9 mouse cellular contexts compared by ENCODE assay signal in the genomic region with DNA sequence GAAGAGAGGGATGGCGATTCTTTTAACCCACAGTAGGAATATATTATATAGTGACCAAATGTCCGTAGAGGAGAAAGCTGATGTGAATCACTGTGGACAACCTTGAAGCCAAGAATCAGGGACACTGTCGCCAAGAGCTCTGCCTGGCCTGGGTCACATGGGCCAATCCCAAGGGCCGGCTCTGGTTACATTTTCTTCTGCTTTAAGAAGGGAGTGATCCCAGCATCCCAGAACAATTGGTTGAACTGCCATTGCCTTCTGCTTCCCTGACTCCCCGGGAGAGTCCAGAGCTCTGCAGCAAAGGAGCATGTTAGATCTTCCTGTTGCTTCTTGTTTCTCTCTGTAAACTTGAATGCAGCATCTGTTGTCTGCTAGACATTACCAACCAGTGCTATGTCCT.
A peak's percentile ranks its signal among the peaks of the same experiment; 100 is the strongest.
DNase-seq lines count a peak whose midpoint lies in the region; ATAC-seq and TF ChIP-seq lines count a peak whose summit lies in the region.
"Had no signal": no experiment of that assay in that cellular context is flagged by ENCODE, and none has a peak within 500 bp of the region (broad histone marks: within the 10 kb centered on the region; RNA-seq: fewer than 3 reads in every experiment).

No protein-coding gene starts in this region.

- 50% methylated on average over 5 of the region's 5 CpGs for WGBS in forebrain, embryonic 12.5 days
- WGBS in forebrain, embryonic 16.5 days, result 53% methylated on average over 5 of the region's 5 CpGs
- WGBS in hindbrain, embryonic 15.5 days, result 53% methylated on average over 5 of the region's 5 CpGs
- WGBS in intestine, embryonic 16.5 days, result 67% methylated on average over 5 of the region's 5 CpGs

- peak overlapping the region; percentile 20; the same call in 1 of the 2 replicates for H3K27ac ChIP-seq in forebrain, embryonic 12.5 days
- H3K27ac ChIP-seq in forebrain, embryonic 16.5 days (ENCODE audit: low read length), result no peak overlapping the region
- peak overlapping the region; percentile 29; the same call in 1 of the 2 replicates for H3K27ac ChIP-seq in gastrocnemius, adult 2 months
- H3K27ac ChIP-seq in hindbrain, embryonic 15.5 days (replicated peaks), result peak overlapping the region; percentile 35
- H3K27ac ChIP-seq in intestine, embryonic 16.5 days (ENCODE audit: low read length), result no peak overlapping the region

- intact Hi-C loops in gastrocnemius, adult 2 months (cut with DNase I), result no loop called here

- H3K27me3 ChIP-seq in forebrain, embryonic 12.5 days, result no peaks in the 10 kb centered on the region; the same call in 1 of the 2 replicates
- no peaks in the 10 kb centered on the region for H3K27me3 ChIP-seq in forebrain, embryonic 16.5 days (replicated peaks; ENCODE audit: control insufficient read depth, insufficient read depth, low read length)
- H3K27me3 ChIP-seq in hindbrain, embryonic 15.5 days, result no peaks in the 10 kb centered on the region
- no peaks in the 10 kb centered on the region for H3K27me3 ChIP-seq in intestine, embryonic 16.5 days (replicated peaks; ENCODE audit: control insufficient read depth, insufficient read depth, low read length)
- H3K27me3 ChIP-seq: midbrain, embryonic 12.5 days had no signal

- no peak overlapping the region for H3K4me3 ChIP-seq in forebrain, embryonic 12.5 days (replicated peaks)
- H3K4me3 ChIP-seq in forebrain, embryonic 16.5 days (replicated peaks; ENCODE audit: low read length), result no peak overlapping the region
- peak overlapping the region; percentile 48 for H3K4me3 ChIP-seq in gastrocnemius, adult 2 months
- no peak overlapping the region for H3K4me3 ChIP-seq in hindbrain, embryonic 15.5 days
- H3K4me3 ChIP-seq in intestine, embryonic 16.5 days (ENCODE audit: low read length), result no peak overlapping the region
- H3K4me3 ChIP-seq: midbrain, embryonic 12.5 days had no signal

- no peak for ATAC-seq in forebrain, embryonic 12.5 days (ENCODE audit: low FRiP score)
- no peak for ATAC-seq in forebrain, embryonic 16.5 days
- no peak for ATAC-seq in hindbrain, embryonic 15.5 days (ENCODE audit: low FRiP score, low read depth)
- no peak for ATAC-seq in intestine, embryonic 16.5 days

- no peaks in the 10 kb centered on the region for H3K9me3 ChIP-seq in forebrain, embryonic 12.5 days
- H3K9me3 ChIP-seq in forebrain, embryonic 16.5 days (ENCODE audit: control insufficient read depth, low read length), result no peaks in the 10 kb centered on the region
- H3K9me3 ChIP-seq in hindbrain, embryonic 15.5 days, result no peaks in the 10 kb centered on the region
- H3K9me3 ChIP-seq in intestine, embryonic 16.5 days (ENCODE audit: control insufficient read depth, low read length), result no peaks in the 10 kb centered on the region
- H3K9me3 ChIP-seq: midbrain, embryonic 12.5 days had no signal

- DNase-seq in brain, embryonic 14.5 days (ENCODE audit: low read depth), result peak; percentile 26
- DNase-seq in gastrocnemius, adult 2 months, result peak; percentile 73
- DNase-seq in urinary bladder, adult 2 months (ENCODE audit: low spot score), result no peak
- no peak for DNase-seq in left cerebral cortex, adult 18-20 months (ENCODE audit: low spot score in 2 of 2)

- no peak for TF ChIP-seq CTCF in brain, embryonic 14.5 days (IDR thresholded peaks at IDR 0.05; ENCODE audit: borderline replicate concordance, extremely low read depth, insufficient read depth, insufficient read length)
- no peak for TF ChIP-seq CTCF in gastrocnemius, adult 2 months (IDR thresholded peaks at IDR 0.05)

- no peak overlapping the region for H3K4me2 ChIP-seq in forebrain, embryonic 12.5 days
- no peak overlapping the region for H3K4me2 ChIP-seq in forebrain, embryonic 16.5 days (ENCODE audit: low read length)
- H3K4me2 ChIP-seq in hindbrain, embryonic 15.5 days, result no peak overlapping the region
- H3K4me2 ChIP-seq in intestine, embryonic 16.5 days (ENCODE audit: low read depth, low read length), result no peak overlapping the region
- H3K4me2 ChIP-seq: midbrain, embryonic 12.5 days had no signal

- H3K9ac ChIP-seq in forebrain, embryonic 12.5 days, result no peak overlapping the region
- H3K9ac ChIP-seq in forebrain, embryonic 16.5 days (replicated peaks; ENCODE audit: low read depth, low read length), result no peak overlapping the region
- H3K9ac ChIP-seq in hindbrain, embryonic 15.5 days, result no peak overlapping the region
- no peak overlapping the region for H3K9ac ChIP-seq in intestine, embryonic 16.5 days (ENCODE audit: low read depth, low read length)
- H3K9ac ChIP-seq: midbrain, embryonic 12.5 days had no signal

- no peaks in the 10 kb centered on the region for H3K36me3 ChIP-seq in forebrain, embryonic 12.5 days (replicated peaks)
- no peaks in the 10 kb centered on the region for H3K36me3 ChIP-seq in forebrain, embryonic 16.5 days (ENCODE audit: control insufficient read depth, insufficient read depth)
- H3K36me3 ChIP-seq in hindbrain, embryonic 15.5 days, result no peaks in the 10 kb centered on the region
- H3K36me3 ChIP-seq in intestine, embryonic 16.5 days (ENCODE audit: control insufficient read depth, insufficient read depth, low read length), result no peaks in the 10 kb centered on the region
- H3K36me3 ChIP-seq: midbrain, embryonic 12.5 days had no signal

- H3K4me1 ChIP-seq in forebrain, embryonic 12.5 days, result peaks cover 30% of the 10 kb centered on the region
- peaks cover 13% of the 10 kb centered on the region for H3K4me1 ChIP-seq in forebrain, embryonic 16.5 days (replicated peaks; ENCODE audit: control insufficient read depth, insufficient read depth, low read length)
- H3K4me1 ChIP-seq in hindbrain, embryonic 15.5 days (replicated peaks), result peaks cover 27% of the 10 kb centered on the region
- no peaks in the 10 kb centered on the region for H3K4me1 ChIP-seq in intestine, embryonic 16.5 days (ENCODE audit: control insufficient read depth, insufficient read depth, low read length)

- TF ChIP-seq POLR2A in brain, embryonic 14.5 days (IDR thresholded peaks at IDR 0.05; ENCODE audit: borderline replicate concordance, extremely low read depth, insufficient read depth, insufficient read length, poor library complexity, severe bottlenecking), result no peak

Comparison
In these comparisons a context has a peak if more than half of its experiments do, and no peak if none do; other contexts are left out.
1. H3K27ac ChIP-seq: peak in forebrain, embryonic 12.5 days (single experiment), gastrocnemius, adult 2 months (single experiment) and hindbrain, embryonic 15.5 days (single experiment); none in forebrain, embryonic 16.5 days (single experiment) and intestine, embryonic 16.5 days (single experiment).
2. DNase-seq: peak in brain, embryonic 14.5 days (single experiment) and gastrocnemius, adult 2 months (single experiment); none in urinary bladder, adult 2 months (single experiment) and left cerebral cortex, adult 18-20 months (0 of 2).